25 mouse cellular contexts compared by ENCODE assay signal in the genomic region with DNA sequence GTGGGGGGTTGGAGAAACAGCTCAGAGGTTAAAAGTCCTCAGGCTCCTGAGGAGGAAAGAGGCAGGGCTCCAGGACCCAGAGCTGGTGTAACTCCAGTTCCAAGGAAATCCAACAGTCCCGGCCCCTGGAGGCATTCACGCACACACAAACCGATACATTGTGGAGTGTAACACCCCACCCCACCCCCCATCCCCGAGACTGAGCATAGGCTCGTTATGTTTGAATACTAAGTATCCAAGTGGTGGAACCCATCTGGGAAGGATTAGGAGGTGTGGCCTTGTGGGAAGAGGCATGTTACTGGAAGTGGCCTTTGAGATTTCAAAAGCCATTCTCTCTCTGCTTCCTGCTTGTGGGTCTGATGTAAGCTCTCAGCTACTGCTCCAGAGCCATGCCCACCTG. TPM values are rescaled to one million over a fixed set of nuclear protein-coding genes. Genes with fewer than 3 reads are reported as not detected.
DNase-seq lines count a peak whose midpoint lies in the region; ATAC-seq and TF ChIP-seq lines count a peak whose summit lies in the region.
"Had no signal": no experiment of that assay in that cellular context is flagged by ENCODE, and none has a peak within 500 bp of the region (broad histone marks: within the 10 kb centered on the region; RNA-seq: fewer than 3 reads in every experiment).

No protein-coding gene starts in this region.

- TF ChIP-seq POLR2A in kidney, adult 2 months (IDR thresholded peaks at IDR 0.05; ENCODE audit: low read depth, low read length) = no peak

- no peak overlapping the region for H3K27ac ChIP-seq in kidney, adult 2 months (ENCODE audit: insufficient read depth, low read depth, low read length)
- peak overlapping the region; percentile 88 for H3K27ac ChIP-seq in intestine, postnatal 0 days (ENCODE audit: low read depth, low read length)
- H3K27ac ChIP-seq in midbrain, embryonic 15.5 days = no peak overlapping the region
- no peak overlapping the region for H3K27ac ChIP-seq in forebrain, embryonic 15.5 days (replicated peaks)
- H3K27ac ChIP-seq: embryonic facial prominence, embryonic 10.5 days; embryonic facial prominence, embryonic 12.5 days; forebrain, embryonic 13.5 days had no signal

- H3K27me3 ChIP-seq in kidney, adult 2 months (replicated peaks; ENCODE audit: control insufficient read depth, insufficient read depth, low read length) = no peaks in the 10 kb centered on the region
- H3K27me3 ChIP-seq in intestine, postnatal 0 days (replicated peaks; ENCODE audit: control insufficient read depth, insufficient read depth, low read length) = no peaks in the 10 kb centered on the region
- no peaks in the 10 kb centered on the region for H3K27me3 ChIP-seq in midbrain, embryonic 15.5 days (replicated peaks)
- no peaks in the 10 kb centered on the region for H3K27me3 ChIP-seq in forebrain, embryonic 15.5 days
- H3K27me3 ChIP-seq: embryonic facial prominence, embryonic 12.5 days; forebrain, embryonic 13.5 days; Patski had no signal

- no peak overlapping the region for H3K4me3 ChIP-seq in kidney, adult 2 months (ENCODE audit: insufficient read depth, low read depth, low read length)
- H3K4me3 ChIP-seq in intestine, postnatal 0 days (ENCODE audit: low read depth, low read length) = no peak overlapping the region
- no peak overlapping the region for H3K4me3 ChIP-seq in midbrain, embryonic 15.5 days
- H3K4me3 ChIP-seq in forebrain, embryonic 15.5 days = no peak overlapping the region
- H3K4me3 ChIP-seq: embryonic facial prominence, embryonic 10.5 days; embryonic facial prominence, embryonic 12.5 days; forebrain, embryonic 13.5 days had no signal

- no peaks in the 10 kb centered on the region for H3K36me3 ChIP-seq in kidney, adult 2 months (ENCODE audit: control insufficient read depth, insufficient read depth, low read length)
- H3K36me3 ChIP-seq in intestine, postnatal 0 days (ENCODE audit: control insufficient read depth, insufficient read depth) = no peaks in the 10 kb centered on the region
- no peaks in the 10 kb centered on the region for H3K36me3 ChIP-seq in midbrain, embryonic 15.5 days (replicated peaks)
- H3K36me3 ChIP-seq in forebrain, embryonic 15.5 days = no peaks in the 10 kb centered on the region
- H3K36me3 ChIP-seq: embryonic facial prominence, embryonic 12.5 days had no signal

- no peak for ATAC-seq in intestine, postnatal 0 days
- ATAC-seq in midbrain, embryonic 15.5 days (replicated peaks) = no peak
- no peak for ATAC-seq in forebrain, embryonic 15.5 days (replicated peaks)
- ATAC-seq: activated CD4-positive, CD25-positive, alpha-beta regulatory T cell, adult 4 months; forebrain, embryonic 13.5 days; forebrain, embryonic 16.5 days; Patski had no signal

- no peak for TF ChIP-seq CTCF in kidney, adult 2 months (conservative IDR thresholded peaks at IDR 0.05; ENCODE audit: insufficient read depth, insufficient read length, low read depth, low read length)
- no peak for TF ChIP-seq CTCF in intestine, postnatal 0 days (IDR thresholded peaks at IDR 0.05; ENCODE audit: low read depth)

- H3K4me1 ChIP-seq in kidney, adult 2 months (ENCODE audit: control insufficient read depth, insufficient read depth, low read length) = peaks cover 15% of the 10 kb centered on the region; the same call in 1 of the 2 replicates
- no peaks in the 10 kb centered on the region for H3K4me1 ChIP-seq in intestine, postnatal 0 days (replicated peaks; ENCODE audit: control insufficient read depth, insufficient read depth, low read length)
- H3K4me1 ChIP-seq in midbrain, embryonic 15.5 days = peaks cover 13% of the 10 kb centered on the region
- H3K4me1 ChIP-seq in forebrain, embryonic 15.5 days = peaks cover 15% of the 10 kb centered on the region

- 53% methylated on average over 5 of the region's 5 CpGs for WGBS in kidney, adult 2 months
- WGBS in intestine, postnatal 0 days = 89% methylated on average over 5 of the region's 5 CpGs
- WGBS in midbrain, embryonic 15.5 days = 78% methylated on average over 5 of the region's 5 CpGs
- WGBS in forebrain, embryonic 15.5 days = 59% methylated on average over 5 of the region's 5 CpGs

- no peak overlapping the region for H3K4me2 ChIP-seq in intestine, postnatal 0 days (replicated peaks; ENCODE audit: low read depth)
- no peak overlapping the region for H3K4me2 ChIP-seq in midbrain, embryonic 15.5 days
- no peak overlapping the region for H3K4me2 ChIP-seq in forebrain, embryonic 15.5 days (replicated peaks)
- H3K4me2 ChIP-seq: embryonic facial prominence, embryonic 12.5 days; forebrain, embryonic 13.5 days had no signal

- no peak overlapping the region for H3K9ac ChIP-seq in intestine, postnatal 0 days (ENCODE audit: low read depth, low read length)
- no peak overlapping the region for H3K9ac ChIP-seq in midbrain, embryonic 15.5 days
- H3K9ac ChIP-seq in forebrain, embryonic 15.5 days (replicated peaks) = no peak overlapping the region
- H3K9ac ChIP-seq: embryonic facial prominence, embryonic 12.5 days; forebrain, embryonic 13.5 days had no signal

- H3K9me3 ChIP-seq in intestine, postnatal 0 days (ENCODE audit: control insufficient read depth) = no peaks in the 10 kb centered on the region
- no peaks in the 10 kb centered on the region for H3K9me3 ChIP-seq in midbrain, embryonic 15.5 days
- no peaks in the 10 kb centered on the region for H3K9me3 ChIP-seq in forebrain, embryonic 15.5 days
- H3K9me3 ChIP-seq: embryonic facial prominence, embryonic 12.5 days; forebrain, embryonic 13.5 days had no signal

- DNase-seq in kidney, adult 2 months = peak; percentile 48
- no peak for DNase-seq in kidney, adult 18-20 months
- DNase-seq in ES-CJ7 (ENCODE audit: low read depth, low spot score) = peak; percentile 28
- DNase-seq in R1 (ENCODE audit: low read depth, low spot score) = peak; percentile 51
- no peak for DNase-seq in spleen, postnatal 4 days (ENCODE audit: low spot score in 2 of 2)
- DNase-seq: adrenal gland, adult 8-10 months; adrenal gland, postnatal 14 days; adrenal gland, postnatal 36 days; cerebellum, adult 11-12 months; cerebellum, adult 2 months; cerebellum, adult 9-10 months; cerebellum, postnatal 10 days; cerebellum, postnatal 25 days had no signal

RNA-seq across cellular contexts. Expression of gene Lmbr1l, which starts 3.5 kb away (rescaled TPM):
- polyA plus RNA-seq in kidney, adult 2 months (2012; rRNA removed) = 36.1 and 50.2 TPM in 2 replicates
- polyA plus RNA-seq in intestine, postnatal 0 days (2015; fragmentation: Nextera tagmentation; extraction: Ambion mirVana) = 27.0 and 30.6 TPM in 2 replicates
- polyA plus RNA-seq in midbrain, embryonic 15.5 days (2015; fragmentation: Nextera tagmentation; extraction: Ambion mirVana) = 35.5 and 38.3 TPM in 2 replicates
- 43.2 and 45.2 TPM in 2 replicates for polyA plus RNA-seq in forebrain, embryonic 15.5 days (2015; fragmentation: Nextera tagmentation; extraction: Ambion mirVana)

RNA-seq across cellular contexts. Expression of gene Tuba1b, which starts 12.9 kb away (rescaled TPM):
- polyA plus RNA-seq in kidney, adult 2 months (2012; rRNA removed) = 488 and 540 TPM in 2 replicates
- 391 and 435 TPM in 2 replicates for polyA plus RNA-seq in intestine, postnatal 0 days (2015; fragmentation: Nextera tagmentation; extraction: Ambion mirVana)
- 1,136 and 1,188 TPM in 2 replicates for polyA plus RNA-seq in midbrain, embryonic 15.5 days (2015; fragmentation: Nextera tagmentation; extraction: Ambion mirVana)
- 1,138 and 1,204 TPM in 2 replicates for polyA plus RNA-seq in forebrain, embryonic 15.5 days (2015; fragmentation: Nextera tagmentation; extraction: Ambion mirVana)

RNA-seq across cellular contexts. Expression of gene Dhh, which starts 23.2 kb away (rescaled TPM):
- polyA plus RNA-seq in kidney, adult 2 months (2012; rRNA removed) = 1.2 and 1.5 TPM in 2 replicates
- 0.88 and 0.93 TPM in 2 replicates for polyA plus RNA-seq in intestine, postnatal 0 days (2015; fragmentation: Nextera tagmentation; extraction: Ambion mirVana)
- polyA plus RNA-seq in midbrain, embryonic 15.5 days (2015; fragmentation: Nextera tagmentation; extraction: Ambion mirVana) = 0.35 and 0.73 TPM in 2 replicates
- polyA plus RNA-seq in forebrain, embryonic 15.5 days (2015; fragmentation: Nextera tagmentation; extraction: Ambion mirVana) = 0.52 and 0.68 TPM in 2 replicates
- polyA plus RNA-seq: G1E, Patski had no signal

RNA-seq across cellular contexts. Expression of gene Rhebl1, which starts 27.2 kb away (rescaled TPM):
- 6.4 and 7.1 TPM in 2 replicates for polyA plus RNA-seq in kidney, adult 2 months (2012; rRNA removed)
- 9.4 and 9.7 TPM in 2 replicates for polyA plus RNA-seq in intestine, postnatal 0 days (2015; fragmentation: Nextera tagmentation; extraction: Ambion mirVana)
- polyA plus RNA-seq in midbrain, embryonic 15.5 days (2015; fragmentation: Nextera tagmentation; extraction: Ambion mirVana) = 35.5 and 35.9 TPM in 2 replicates
- 42.7 and 46.4 TPM in 2 replicates for polyA plus RNA-seq in forebrain, embryonic 15.5 days (2015; fragmentation: Nextera tagmentation; extraction: Ambion mirVana)

RNA-seq across cellular contexts. Expression of gene Gm49450, which starts 31.8 kb away (rescaled TPM):
- polyA plus RNA-seq in kidney, adult 2 months (2012; rRNA removed) = 12.0 TPM in 1 of 2 replicates, not detected in the other
- polyA plus RNA-seq in intestine, postnatal 0 days (2015; fragmentation: Nextera tagmentation; extraction: Ambion mirVana) = not detected in 2 replicates
- not detected in 2 replicates for polyA plus RNA-seq in midbrain, embryonic 15.5 days (2015; fragmentation: Nextera tagmentation; extraction: Ambion mirVana)
- not detected in 2 replicates for polyA plus RNA-seq in forebrain, embryonic 15.5 days (2015; fragmentation: Nextera tagmentation; extraction: Ambion mirVana)
- polyA plus RNA-seq: activated CD4-positive, CD25-positive, alpha-beta regulatory T cell, adult 4 months; embryonic facial prominence, embryonic 10.5 days; embryonic facial prominence, embryonic 12.5 days; embryonic facial prominence, embryonic 14.5 days; forebrain, embryonic 11.5 days; forebrain, embryonic 13.5 days; forebrain, embryonic 16.5 days; G1E; Patski had no signal

Comparison
In these comparisons a context has a peak if more than half of its experiments do, and no peak if none do; other contexts are left out.
1. DNase-seq: peak in kidney, adult 2 months (single experiment), ES-CJ7 (single experiment) and R1 (single experiment); none in kidney, adult 18-20 months (single experiment) and spleen, postnatal 4 days (0 of 2).